Mouse (Mus musculus): ENCODE measurements around the gene Gm21440. TPM values are rescaled to one million over a fixed set of nuclear protein-coding genes. Genes with fewer than 3 reads are reported as not detected.
"Not testable (repeated sequence)": the region's sequence is repeated elsewhere in the genome, so short reads cannot be mapped to it uniquely, and the experiment has no call there.

Gene Gm21440
- not detected in 2 replicates for polyA plus RNA-seq (2015; fragmentation: Nextera tagmentation; extraction: Ambion mirVana)

DNA sequence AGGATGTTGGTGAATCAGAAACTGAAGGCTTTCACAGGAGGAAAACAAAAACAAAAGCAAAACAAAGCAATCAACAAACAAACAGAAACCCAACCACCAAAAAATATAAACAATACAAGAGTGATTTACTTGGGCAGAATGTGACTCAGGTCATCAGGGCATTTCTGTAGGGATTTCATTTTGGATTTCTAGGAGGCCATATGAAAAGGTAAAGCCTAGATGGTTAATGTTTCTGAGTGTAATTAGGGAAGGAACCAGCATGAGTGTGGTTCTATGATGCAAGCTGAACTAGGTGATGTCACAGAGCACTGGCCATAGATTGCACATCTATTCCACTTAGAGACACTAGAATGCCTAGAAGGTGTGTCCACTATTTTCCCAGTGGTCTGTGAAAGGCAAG, at the start of gene Gm21440, which contains the start of gene Gm21454:
Gene Gm21440 (plus strand): TSS at position 301 of the 400 bp plus-strand sequence.
Gene Gm21454 (plus strand): TSS at position 352 of the 400 bp plus-strand sequence.
- not testable (repeated sequence) for H3K27ac ChIP-seq (replicated peaks); H3K27me3 ChIP-seq; H3K4me3 ChIP-seq; H3K9me3 ChIP-seq; H3K4me2 ChIP-seq; ATAC-seq (ENCODE audit: low read depth); H3K36me3 ChIP-seq; H3K9ac ChIP-seq; H3K4me1 ChIP-seq (replicated peaks)

- H3K9ac ChIP-seq; H3K27ac ChIP-seq (replicated peaks); H3K9me3 ChIP-seq; H3K27me3 ChIP-seq; ATAC-seq (ENCODE audit: low read depth); H3K36me3 ChIP-seq; H3K4me3 ChIP-seq; H3K4me1 ChIP-seq (replicated peaks); H3K4me2 ChIP-seq: not testable (repeated sequence)
- no CpG with 5 or more reads among the region's 3 CpGs for WGBS
These were observed 28.4 kb upstream of the Gm21440 start, which contains the start of gene Gm21828 for GRCm38 (mm10) chrY:13223828-13224227. TSS of gene Gm21828 (minus strand) at chrY:13223928.

Other genes starting within 250 kb of the Gm21440 start
- gene Gm20807, start 209.5 kb upstream of the Gm21440 start, polyA plus RNA-seq (2015; fragmentation: Nextera tagmentation; extraction: Ambion mirVana), result not detected in 2 replicates
- gene Gm21891, start 118.9 kb upstream of the Gm21440 start, polyA plus RNA-seq (2015; fragmentation: Nextera tagmentation; extraction: Ambion mirVana), result not detected in 2 replicates
- not detected in 2 replicates for gene Gm21425, start 90.4 kb upstream of the Gm21440 start, polyA plus RNA-seq (2015; fragmentation: Nextera tagmentation; extraction: Ambion mirVana)
- not detected in 2 replicates for gene Gm21828, start 28.5 kb upstream of the Gm21440 start, polyA plus RNA-seq (2015; fragmentation: Nextera tagmentation; extraction: Ambion mirVana)
- not detected in 2 replicates for gene Gm21454, start 51 bp downstream of the Gm21440 start, polyA plus RNA-seq (2015; fragmentation: Nextera tagmentation; extraction: Ambion mirVana)
- gene Gm21725, start 96.7 kb downstream of the Gm21440 start, polyA plus RNA-seq (2015; fragmentation: Nextera tagmentation; extraction: Ambion mirVana), result not detected in 2 replicates
- not detected in 2 replicates for gene Gm21866, start 213.2 kb downstream of the Gm21440 start, polyA plus RNA-seq (2015; fragmentation: Nextera tagmentation; extraction: Ambion mirVana)
- gene Gm20773, start 241.6 kb downstream of the Gm21440 start, polyA plus RNA-seq (2015; fragmentation: Nextera tagmentation; extraction: Ambion mirVana), result not detected in 2 replicates

Measured in neural tube, embryonic 13.5 days (tissue).